Mouse (Mus musculus): Measurements from ENCODE around the gene Cmtm1.

DNA sequence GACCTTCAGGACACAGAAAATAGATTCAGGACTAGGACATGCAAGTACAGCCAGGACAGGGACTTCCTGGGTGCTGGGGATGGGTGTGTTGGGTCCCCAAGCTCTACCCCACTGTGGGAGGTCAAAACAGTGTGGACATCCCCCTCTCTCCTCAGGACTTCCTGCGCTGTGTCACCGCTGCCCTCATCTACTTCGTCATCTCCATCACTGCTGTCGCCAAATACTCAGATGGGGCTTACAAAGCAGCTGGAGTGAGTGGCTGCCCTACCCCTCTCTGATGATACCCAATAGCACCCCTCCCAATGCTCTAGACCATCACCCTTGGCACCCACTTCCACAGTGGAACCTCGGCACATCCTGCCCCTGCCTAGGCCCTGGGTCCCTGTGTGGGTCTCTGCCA, 34.7 kb upstream of the Cmtm1 start:
- TF ChIP-seq CTCF (IDR thresholded peaks at IDR 0.05; ENCODE audit: low read depth) (no peak), EP300 (IDR thresholded peaks at IDR 0.05; ENCODE audit: low read depth) (no peak)

Measured in liver, embryonic 14.5 days (tissue).